Mouse (Mus musculus): ENCODE results near the gene Klra10. TPM values are rescaled to one million over a fixed set of nuclear protein-coding genes. Genes with fewer than 3 reads are reported as not detected.
"Not testable (repeated sequence)": the region's sequence is repeated elsewhere in the genome, so short reads cannot be mapped to it uniquely, and the experiment has no call there.

Klra10 gene
- total RNA-seq (2021), result not detected
- long read RNA-seq, experiment 1, result 0 reads
- long read RNA-seq, experiment 2, result 0 reads

DNA sequence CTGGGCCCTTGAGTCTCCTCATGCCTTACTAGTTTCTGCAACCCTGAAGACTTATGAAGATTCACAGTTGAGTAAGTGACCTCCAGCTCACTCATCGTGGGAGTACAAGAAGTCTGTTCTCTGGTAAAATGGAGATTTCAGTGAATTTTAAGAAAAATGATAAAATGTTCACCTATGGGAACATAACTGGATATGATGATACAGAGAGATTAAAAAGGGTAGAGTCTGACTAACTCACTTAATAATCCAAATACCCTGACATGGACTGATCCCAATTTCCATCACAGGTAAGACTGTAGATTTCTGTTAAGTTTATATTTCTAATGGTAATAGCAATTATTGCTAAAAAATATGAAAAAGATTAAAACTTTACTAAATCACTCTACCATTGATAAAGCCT is at the start of gene Klra10:
Klra10 (minus strand) TSS at position 101 of the 400 bp plus-strand sequence.
- not testable (repeated sequence) for DNase-seq

DNA sequence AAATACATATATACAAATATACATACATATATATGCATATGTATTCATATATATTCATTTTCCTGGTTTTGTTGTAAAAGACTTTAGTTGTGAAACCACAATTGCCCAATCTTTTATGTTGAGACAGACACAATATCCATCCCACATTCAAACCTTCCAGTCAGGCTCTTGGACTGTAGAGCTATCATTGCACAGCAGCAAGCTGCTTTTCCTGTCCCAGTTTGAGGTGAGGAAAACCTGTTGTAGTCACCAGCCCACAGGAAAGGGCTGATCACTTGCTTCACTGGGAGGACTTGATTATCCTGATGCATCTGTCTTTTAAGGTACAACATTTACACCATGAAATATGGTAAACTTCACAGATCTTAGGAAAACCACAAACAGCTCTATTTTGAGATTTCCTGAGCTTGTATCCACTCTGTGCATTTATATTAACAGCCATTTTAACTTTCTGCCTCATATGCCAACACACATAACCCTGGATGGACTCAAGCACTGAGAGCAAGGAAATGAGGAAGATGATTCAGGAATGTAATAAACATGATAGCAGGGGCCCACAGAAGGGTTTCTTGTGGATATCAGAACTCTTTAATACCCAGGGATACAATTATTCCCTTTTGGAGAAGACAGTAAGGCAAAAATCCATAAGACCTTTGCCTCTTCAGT is 6.4 kb upstream of the Klra10 start:
- no peak for DNase-seq

- no peak for DNase-seq
Observed at GRCm38 (mm10) chr6:130255326-130255725, 26.4 kb downstream of the Klra10 start.

GRCm38 (mm10) chr6:130237536-130237935 is 44.2 kb downstream of the Klra10 start:
- DNase-seq, result no peak

- no peak for DNase-seq
Observed at GRCm38 (mm10) chr6:130236635-130237034, 45.1 kb downstream of the Klra10 start.

DNA sequence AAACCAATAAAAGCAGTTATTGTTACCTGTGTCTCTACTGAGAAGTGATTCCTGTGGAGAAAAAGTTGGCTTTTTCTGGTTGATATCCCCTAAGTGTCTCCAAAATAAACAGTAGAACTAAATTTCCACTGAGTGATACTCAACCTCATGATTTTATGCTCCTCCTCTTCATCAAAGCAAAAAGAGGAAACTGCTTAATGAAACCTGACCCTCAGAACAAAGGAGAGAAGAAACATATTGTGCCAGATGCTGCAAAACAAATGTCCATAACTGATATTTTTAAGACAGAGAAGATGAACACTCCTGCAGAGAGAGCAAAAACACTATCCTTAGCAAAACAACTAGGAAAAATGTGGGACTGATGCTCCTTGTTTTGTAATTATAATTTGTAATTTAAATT is 48.5 kb downstream of the Klra10 start, which contains the start of gene Klra7:
Klra7 (minus strand) TSS at position 101 of the 400 bp plus-strand sequence.
- no peak for DNase-seq

Other genes with a start within 250 kb of the Klra10 start
- not detected for gene Klra4, start 214.7 kb downstream of the Klra10 start, total RNA-seq (2021)
- gene Klra8, start 152.0 kb downstream of the Klra10 start, total RNA-seq (2021), result not detected
- not detected for gene Klra9, start 88.8 kb downstream of the Klra10 start, total RNA-seq (2021)
- gene Klra7, start 48.6 kb downstream of the Klra10 start, total RNA-seq (2021), result not detected
- not detected for gene Klra3, start 55.6 kb upstream of the Klra10 start, total RNA-seq (2021)
- not detected for gene Klra1, start 104.9 kb upstream of the Klra10 start, total RNA-seq (2021)

All from adrenal gland, postnatal 36 days (tissue).